Mouse (Mus musculus): ENCODE measurements around the gene Cmtm4.

DNA sequence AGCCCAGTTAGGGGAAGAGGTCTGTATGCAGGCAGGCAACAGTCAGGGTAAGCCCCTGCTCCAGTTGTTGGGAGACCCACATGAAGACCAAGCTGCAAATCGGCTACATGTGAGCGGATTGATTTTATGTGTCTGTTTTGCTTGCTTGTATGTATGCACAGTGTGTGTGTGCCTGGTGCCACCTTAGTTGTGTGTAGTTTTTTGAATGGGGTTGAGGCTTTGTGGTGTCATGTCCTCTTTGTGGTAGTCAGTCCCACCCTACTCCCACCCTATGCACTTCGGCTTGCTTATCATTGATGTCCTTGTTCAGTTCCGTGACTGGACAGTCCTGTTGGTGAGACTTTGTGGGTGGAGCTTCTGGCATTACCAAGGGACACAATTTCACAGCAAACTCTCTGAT, 18.2 kb upstream of the Cmtm4 start:
- TF ChIP-seq CTCF (IDR thresholded peaks at IDR 0.05; ENCODE audit: low read depth) (no peak), EP300 (IDR thresholded peaks at IDR 0.05; ENCODE audit: low read depth) (no peak)

Data from liver, embryonic 14.5 days (tissue).